Mouse (Mus musculus) c-Kit-negative CD71-positive TER-119-positive erythroid progenitor cells, embryonic 14.5 days (primary cell): Measurements from ENCODE around the gene Akt2.
A peak's percentile ranks its signal among the peaks of the same experiment; 100 is the strongest.
"Not testable (repeated sequence)": the region's sequence is repeated elsewhere in the genome, so short reads cannot be mapped to it uniquely, and the experiment has no call there.

Experiments used
- DNase-seq: peaks from one replicate; pipeline ENCODE4 v3.0.0-alpha.2; 2013; ENCODE audit warnings: low read depth, low spot score

Gene Akt2

DNA sequence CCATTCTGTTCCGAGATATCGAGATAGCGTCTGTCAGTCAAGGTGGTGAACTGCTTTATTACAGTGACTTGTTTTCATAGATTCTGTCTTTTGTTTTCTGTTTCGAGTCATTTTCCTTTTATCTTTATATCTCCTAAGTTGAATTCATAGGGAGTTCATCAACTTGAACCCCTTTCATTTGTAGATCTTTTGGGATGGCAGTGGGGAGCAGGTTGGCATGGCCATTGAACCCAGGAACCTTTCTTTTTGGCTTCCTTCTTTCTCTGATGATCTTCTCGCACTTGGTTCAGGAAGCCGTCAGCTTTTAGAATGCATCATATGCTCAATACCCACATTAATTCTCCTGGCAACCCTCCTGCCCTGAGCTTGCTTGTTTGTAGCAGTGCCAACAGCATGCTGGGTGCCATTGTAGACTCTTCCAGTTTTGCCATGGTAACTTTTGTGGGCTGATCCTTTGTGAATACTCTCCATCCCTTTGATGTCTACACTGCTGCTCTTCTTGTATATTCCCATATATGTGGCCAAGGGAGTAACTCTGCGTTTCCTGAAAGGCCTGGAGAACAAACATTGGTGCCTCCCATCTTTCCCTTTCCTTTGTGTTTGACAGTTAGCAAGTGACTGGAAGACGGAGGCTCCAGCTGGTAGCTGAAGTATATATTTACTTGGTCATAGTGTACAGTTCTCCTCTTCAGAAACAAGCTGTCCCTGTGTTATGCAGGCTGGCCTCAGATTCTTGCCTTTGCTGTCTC lies 22.6 kb downstream of the Akt2 start:
- DNase-seq, result no peak

- DNase-seq, result no peak
These were observed 29.7 kb downstream of the Akt2 start for GRCm38 (mm10) chr7:27621028-27621427.

GRCm38 (mm10) chr7:27622234-27622633 lies 30.9 kb downstream of the Akt2 start:
- no peak for DNase-seq

- DNase-seq, result no peak
These were observed 33.6 kb downstream of the Akt2 start for GRCm38 (mm10) chr7:27624967-27625366.

GRCm38 (mm10) chr7:27627707-27628106 lies 36.4 kb downstream of the Akt2 start:
- DNase-seq, result no peak

DNA sequence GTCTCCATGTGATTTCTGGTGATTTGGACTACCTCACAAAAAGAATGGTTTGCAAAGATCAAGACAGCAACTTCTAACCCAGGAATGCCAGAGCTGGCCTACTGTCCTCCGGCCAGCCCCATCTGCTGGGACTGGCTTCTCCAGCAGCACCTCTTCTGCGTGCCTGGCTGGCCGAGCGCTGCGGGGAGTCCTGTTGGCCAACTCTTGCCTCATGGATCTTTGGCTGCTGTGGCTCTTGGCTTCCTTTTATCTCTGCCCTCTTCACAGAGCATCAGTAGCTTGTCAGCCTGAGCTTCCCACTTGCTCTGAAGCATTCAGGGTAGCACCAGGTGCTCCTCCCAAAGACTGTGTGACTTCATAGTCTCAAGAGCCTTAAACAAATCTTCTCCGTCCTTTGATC lies 36.8 kb downstream of the Akt2 start:
- no peak for DNase-seq

GRCm38 (mm10) chr7:27628816-27629215 lies 37.5 kb downstream of the Akt2 start:
- DNase-seq, result not testable (repeated sequence)

DNA sequence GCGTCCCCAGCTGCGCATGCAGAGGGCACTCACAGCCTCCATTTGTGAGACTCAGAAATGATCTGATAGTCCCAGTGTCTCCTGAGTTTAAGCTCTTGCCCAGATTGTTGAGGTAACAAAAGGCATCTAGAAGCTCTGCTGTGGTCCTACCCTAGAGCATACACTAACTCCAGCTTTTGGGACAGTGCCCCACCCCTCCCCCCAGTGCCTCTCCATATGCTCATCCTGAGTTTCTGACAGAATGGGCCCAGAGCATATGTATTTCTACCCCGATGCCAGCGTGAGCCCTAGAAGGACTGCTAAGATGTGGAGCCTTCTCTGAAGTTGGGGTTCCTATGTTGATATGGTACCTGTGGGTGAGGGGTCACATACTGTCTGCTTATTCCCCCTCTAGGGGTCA lies 40.1 kb downstream of the Akt2 start:
- no peak for DNase-seq

DNA sequence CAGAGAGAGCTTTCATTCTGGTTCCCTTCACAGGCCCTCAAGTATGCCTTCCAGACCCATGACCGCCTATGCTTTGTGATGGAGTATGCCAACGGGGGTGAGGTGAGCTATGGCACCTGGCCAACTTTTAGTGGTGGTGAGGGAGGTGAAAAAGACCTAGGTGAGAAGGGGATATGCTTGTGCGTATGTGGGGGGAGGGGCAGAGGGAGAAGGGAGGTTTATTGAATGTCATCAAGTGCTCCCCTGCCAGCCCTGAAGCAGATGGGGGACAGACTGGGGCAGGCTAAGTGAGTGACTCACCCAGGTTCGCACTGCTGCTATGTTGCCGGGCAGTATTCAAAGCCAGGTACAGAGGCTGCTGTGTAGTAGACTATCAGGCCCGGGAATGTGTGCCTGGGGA lies 41.8 kb downstream of the Akt2 start:
- DNase-seq, result no peak

GRCm38 (mm10) chr7:27634691-27635090 lies 43.3 kb downstream of the Akt2 start:
- DNase-seq, result no peak

GRCm38 (mm10) chr7:27635094-27635493 lies 43.7 kb downstream of the Akt2 start:
- DNase-seq, result not testable (repeated sequence)

DNA sequence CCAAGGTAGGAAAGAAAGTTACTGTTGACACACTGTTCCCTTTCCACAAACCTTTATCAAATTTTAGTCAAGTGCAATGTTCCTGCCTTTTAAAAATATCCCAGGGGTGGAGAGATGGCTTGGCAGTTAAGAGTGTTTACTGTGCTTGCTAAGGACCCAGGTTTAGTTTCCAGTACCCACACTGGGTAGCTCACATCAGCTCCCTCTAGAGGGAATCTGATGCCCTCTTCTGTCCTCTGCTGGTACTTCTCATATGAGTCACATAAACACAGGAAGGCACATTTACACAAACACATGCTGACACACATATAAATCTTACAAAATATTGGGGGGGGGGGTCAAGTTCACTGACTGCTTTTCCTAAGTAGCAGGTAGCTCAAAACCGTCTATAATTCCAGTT lies 53.1 kb downstream of the Akt2 start:
- no peak for DNase-seq

DNA sequence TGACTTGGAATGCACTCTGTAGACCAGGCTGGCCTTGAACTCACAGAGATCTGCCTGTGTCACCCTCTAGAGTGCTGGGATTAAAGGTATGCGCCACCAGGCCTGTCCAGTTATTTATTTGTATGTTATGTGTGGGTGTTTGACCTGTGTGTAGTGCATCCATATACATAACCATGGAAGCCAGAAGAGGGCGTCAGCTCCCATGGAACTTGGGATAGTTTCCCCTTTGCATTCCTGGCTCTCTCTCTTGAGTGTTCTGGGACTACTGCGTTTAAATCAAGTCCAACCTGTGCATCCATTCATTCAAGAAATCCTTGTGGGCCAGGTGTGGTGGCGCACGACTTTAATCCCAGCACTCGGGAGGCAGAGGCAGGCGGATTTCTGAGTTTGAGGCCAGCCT lies 55.2 kb downstream of the Akt2 start:
- no peak for DNase-seq

- no peak for DNase-seq
These were observed 56.1 kb downstream of the Akt2 start for GRCm38 (mm10) chr7:27647281-27648002.

DNA sequence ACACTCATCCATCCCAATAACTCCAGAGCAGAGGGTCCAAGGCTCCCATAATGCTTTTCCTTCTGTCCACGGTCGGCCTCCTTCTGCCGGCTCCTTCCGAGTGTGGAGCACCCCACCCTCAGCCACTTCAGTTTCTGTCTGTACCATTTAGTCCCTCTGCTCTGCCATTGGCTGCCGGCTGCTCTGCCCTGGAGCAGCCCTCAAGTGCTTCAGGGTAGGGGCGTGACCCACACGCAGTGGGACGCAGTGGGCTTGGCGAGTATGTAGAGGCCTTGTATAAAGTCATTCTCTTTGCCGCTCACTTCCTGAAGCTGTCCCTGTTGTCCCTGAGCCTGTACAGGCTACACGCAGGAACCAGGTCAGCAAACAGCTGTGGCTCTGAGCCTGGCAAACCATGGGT lies 58.4 kb downstream of the Akt2 start:
- DNase-seq, result no peak

DNA sequence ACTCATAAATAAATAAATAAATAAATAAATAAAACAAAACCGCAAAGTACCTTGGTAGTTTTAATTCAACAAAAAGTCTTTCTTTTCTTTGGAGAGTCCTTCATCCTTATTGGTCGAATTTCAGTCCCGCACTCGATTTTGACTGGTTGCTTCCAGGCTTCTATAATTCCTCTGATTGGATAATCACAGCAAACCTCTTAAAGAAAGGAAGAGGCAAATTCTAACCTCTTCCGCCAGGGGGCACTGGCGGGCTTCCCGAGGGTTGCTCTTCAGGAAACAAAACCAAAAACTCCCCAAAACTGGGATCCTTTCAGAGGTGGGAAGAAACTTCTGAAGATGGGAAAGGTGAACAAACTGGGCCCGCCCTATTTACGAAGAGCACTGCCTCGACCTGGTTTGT lies 59.6 kb downstream of the Akt2 start:
- peak; percentile 65 for DNase-seq

GRCm38 (mm10) chr7:27653681-27654437 lies 62.5 kb downstream of the Akt2 start, which contains the start of gene Ttc9b:
Gene Ttc9b (plus strand): TSS chr7:27653915.
- no peak for DNase-seq

- peak; percentile 44 for DNase-seq
These were observed 63.4 kb downstream of the Akt2 start for GRCm38 (mm10) chr7:27654607-27655276.

GRCm38 (mm10) chr7:27655545-27655944 lies 64.2 kb downstream of the Akt2 start:
- DNase-seq, result no peak

GRCm38 (mm10) chr7:27656600-27656999 lies 65.2 kb downstream of the Akt2 start:
- no peak for DNase-seq

- no peak for DNase-seq
These were observed 66.6 kb downstream of the Akt2 start for GRCm38 (mm10) chr7:27657824-27658395.
